Mouse (Mus musculus): ENCODE measurements at regions not wholly inside any gene's neighbourhood (a gene's known extent, or its start where the extent isn't known, plus 50 kb on each side); places are given as distances from the start of the nearest gene placed in this dataset.
A peak's percentile ranks its signal among the peaks of the same experiment; 100 is the strongest.

DNA sequence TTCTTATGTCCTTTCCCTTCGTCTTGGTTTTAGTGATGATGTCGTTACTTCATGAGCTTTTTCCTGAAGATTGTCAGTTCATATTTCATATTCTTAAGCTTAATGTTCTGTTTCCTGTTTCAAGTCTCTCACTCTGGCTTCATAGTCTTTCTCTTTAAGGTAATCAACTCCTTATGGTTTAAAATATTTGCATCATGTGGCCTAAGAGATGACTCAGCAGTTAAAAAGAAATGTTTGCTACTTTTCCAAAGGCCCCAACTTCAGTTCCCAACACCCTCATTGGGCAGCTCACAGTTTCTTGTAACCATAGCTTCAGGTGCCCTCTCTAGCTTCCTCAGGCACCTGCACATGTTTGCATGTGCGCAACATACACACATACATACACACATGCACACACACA lies 303.4 kb upstream of the Mctp2 start:
- TF ChIP-seq CTCF (IDR thresholded peaks at IDR 0.05), result no peak
- WGBS, result 69% methylated on average over 3 of the region's 3 CpGs
- H3K27me3 ChIP-seq (replicated peaks; ENCODE audit: insufficient read depth, low read length), result no peaks in the 10 kb centered on the region
- H3K36me3 ChIP-seq (ENCODE audit: insufficient read depth, low read length), result no peaks in the 10 kb centered on the region
- no peak overlapping the region for H3K9ac ChIP-seq (replicated peaks; ENCODE audit: low read depth)
- DNase-seq (ENCODE audit: low spot score), result no peak
- ATAC-seq, result no peak
- H3K27ac ChIP-seq (ENCODE audit: low read length), result no peak overlapping the region
- no peak overlapping the region for H3K4me2 ChIP-seq (replicated peaks; ENCODE audit: low read depth, low read length)
- H3K4me3 ChIP-seq (ENCODE audit: low read depth, low read length), result no peak overlapping the region
- H3K4me1 ChIP-seq (ENCODE audit: insufficient read depth, low read depth, low read length), result no peaks in the 10 kb centered on the region
- no peaks in the 10 kb centered on the region for H3K9me3 ChIP-seq (ENCODE audit: low read length)

DNA sequence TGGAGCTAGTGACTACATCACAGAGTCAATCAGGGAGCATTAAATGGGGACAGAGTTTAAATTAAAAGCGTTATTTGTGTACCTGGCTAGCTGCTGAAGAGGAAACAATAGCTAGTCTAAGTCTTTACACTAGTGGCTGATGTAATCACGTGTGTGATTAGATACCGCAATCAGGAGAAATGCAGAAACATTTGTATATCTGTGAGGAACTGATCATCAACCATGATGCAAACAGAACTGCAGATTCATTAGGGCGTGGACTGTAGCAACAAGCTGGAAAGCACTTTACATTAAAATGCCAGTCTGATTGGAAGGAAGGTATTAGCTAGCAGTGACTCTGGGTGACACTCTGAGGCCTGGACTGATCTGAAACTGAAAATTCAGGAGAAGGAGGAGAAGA lies 308.8 kb upstream of the Mctp2 start:
- Histone ChIP-seq H3K4me1 (ENCODE audit: insufficient read depth, low read depth, low read length) (no peaks in the 10 kb centered on the region), H3K27me3 (replicated peaks; ENCODE audit: insufficient read depth, low read length) (no peaks in the 10 kb centered on the region), H3K27ac (ENCODE audit: low read length) (no peak overlapping the region), H3K4me2 (replicated peaks; ENCODE audit: low read depth, low read length) (no peak overlapping the region), H3K9ac (replicated peaks; ENCODE audit: low read depth) (no peak overlapping the region), H3K36me3 (ENCODE audit: insufficient read depth, low read length) (no peaks in the 10 kb centered on the region), H3K4me3 (ENCODE audit: low read depth, low read length) (no peak overlapping the region), H3K9me3 (ENCODE audit: low read length) (no peaks in the 10 kb centered on the region)
- no peak for TF ChIP-seq EP300 (IDR thresholded peaks at IDR 0.05)
- no peak for TF ChIP-seq CTCF (IDR thresholded peaks at IDR 0.05)
- WGBS, result 74% methylated on average over 4 of the region's 4 CpGs
- DNase-seq (ENCODE audit: low spot score) (no peak), ATAC-seq (no peak)

DNA sequence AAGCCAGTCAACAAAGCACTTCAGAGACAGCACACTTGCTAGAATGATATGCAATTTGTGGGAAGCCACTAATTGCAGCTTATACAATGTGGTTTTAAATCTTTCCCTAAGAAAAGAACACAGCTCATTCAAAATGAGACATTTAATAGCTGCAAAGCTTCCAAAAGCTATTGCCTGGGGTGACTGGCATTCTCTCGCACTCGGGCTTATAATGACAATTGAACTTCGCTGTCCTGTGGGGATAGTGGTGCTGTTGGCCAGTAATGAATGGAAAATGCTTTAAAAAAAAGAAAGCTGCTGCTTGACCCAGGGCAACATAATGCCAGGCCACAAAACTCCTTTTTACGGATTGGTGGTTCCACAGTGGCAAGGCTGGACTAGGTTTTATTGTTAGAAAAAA lies 321.0 kb upstream of the Mctp2 start:
- ATAC-seq (no peak), DNase-seq (ENCODE audit: low spot score) (no peak)
- H3K4me2 ChIP-seq (replicated peaks; ENCODE audit: low read depth, low read length), result no peak overlapping the region
- TF ChIP-seq EP300 (IDR thresholded peaks at IDR 0.05) (no peak), CTCF (IDR thresholded peaks at IDR 0.05) (no peak)
- H3K9ac ChIP-seq (replicated peaks; ENCODE audit: low read depth), result no peak overlapping the region
- 93% methylated on average over 4 of the region's 4 CpGs for WGBS
- no peak overlapping the region for H3K4me3 ChIP-seq (ENCODE audit: low read depth, low read length)
- no peak overlapping the region for H3K27ac ChIP-seq (ENCODE audit: low read length)
- no peaks in the 10 kb centered on the region for H3K9me3 ChIP-seq (ENCODE audit: low read length)
- no peaks in the 10 kb centered on the region for H3K27me3 ChIP-seq (replicated peaks; ENCODE audit: insufficient read depth, low read length)
- H3K36me3 ChIP-seq (ENCODE audit: insufficient read depth, low read length), result no peaks in the 10 kb centered on the region
- H3K4me1 ChIP-seq (ENCODE audit: insufficient read depth, low read depth, low read length), result no peaks in the 10 kb centered on the region

DNA sequence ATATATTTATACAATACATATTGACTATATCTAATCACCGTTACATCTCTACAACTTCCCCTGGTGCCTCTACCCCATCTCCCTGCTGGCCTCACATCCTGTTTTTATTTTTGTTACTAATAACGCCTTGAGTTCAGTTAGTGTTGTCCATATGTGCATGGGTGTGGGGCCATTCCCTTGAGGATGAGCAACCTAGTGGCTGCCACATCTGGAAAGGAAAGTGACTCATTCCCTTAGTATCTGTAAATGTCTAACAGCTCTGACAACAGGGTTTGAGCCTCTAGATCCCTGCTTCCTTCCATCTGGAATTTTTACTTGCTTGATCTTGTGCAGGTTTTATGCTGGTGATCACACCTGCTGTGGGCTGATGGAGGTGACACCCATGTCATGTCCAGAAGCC lies 333.2 kb upstream of the Mctp2 start:
- TF ChIP-seq EP300 (IDR thresholded peaks at IDR 0.05) (no peak), CTCF (IDR thresholded peaks at IDR 0.05) (no peak)
- Histone ChIP-seq H3K9me3 (ENCODE audit: low read length) (no peaks in the 10 kb centered on the region), H3K27ac (ENCODE audit: low read length) (no peak overlapping the region), H3K4me3 (ENCODE audit: low read depth, low read length) (no peak overlapping the region), H3K36me3 (ENCODE audit: insufficient read depth, low read length) (no peaks in the 10 kb centered on the region), H3K27me3 (replicated peaks; ENCODE audit: insufficient read depth, low read length) (no peaks in the 10 kb centered on the region), H3K9ac (replicated peaks; ENCODE audit: low read depth) (no peak overlapping the region), H3K4me1 (ENCODE audit: insufficient read depth, low read depth, low read length) (no peaks in the 10 kb centered on the region), H3K4me2 (replicated peaks; ENCODE audit: low read depth, low read length) (no peak overlapping the region)
- ATAC-seq (no peak), DNase-seq (ENCODE audit: low spot score) (no peak)
- 77% methylated on average over 2 of the region's 2 CpGs for WGBS

DNA sequence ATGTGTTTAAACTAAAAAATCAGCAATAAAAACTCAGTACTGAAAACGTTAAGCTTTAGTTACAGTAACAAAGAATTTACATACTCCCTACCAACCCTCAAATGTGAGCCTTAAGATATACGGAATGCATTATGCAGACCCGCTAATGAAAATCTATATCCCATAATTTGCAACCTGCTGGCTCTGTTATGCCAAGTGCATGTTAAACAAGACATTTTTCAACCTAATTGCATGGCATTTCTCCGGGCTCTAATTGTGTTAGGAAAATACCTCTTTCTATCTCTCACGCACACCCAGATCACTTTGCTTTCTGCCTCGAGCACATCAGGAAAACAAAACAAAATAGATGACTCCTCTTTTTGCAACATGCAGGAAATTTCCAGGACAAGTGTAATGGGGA lies 368.6 kb upstream of the Mctp2 start:
- Histone ChIP-seq H3K27me3 (replicated peaks; ENCODE audit: insufficient read depth, low read length) (no peaks in the 10 kb centered on the region), H3K27ac (ENCODE audit: low read length) (no peak overlapping the region), H3K4me1 (ENCODE audit: insufficient read depth, low read depth, low read length) (no peaks in the 10 kb centered on the region), H3K9ac (replicated peaks; ENCODE audit: low read depth) (no peak overlapping the region), H3K36me3 (ENCODE audit: insufficient read depth, low read length) (no peaks in the 10 kb centered on the region), H3K4me2 (replicated peaks; ENCODE audit: low read depth, low read length) (no peak overlapping the region), H3K4me3 (ENCODE audit: low read depth, low read length) (no peak overlapping the region), H3K9me3 (ENCODE audit: low read length) (no peaks in the 10 kb centered on the region)
- 70% methylated on average over 6 of the region's 6 CpGs for WGBS
- DNase-seq (ENCODE audit: low spot score) (no peak), ATAC-seq (no peak)
- TF ChIP-seq EP300 (IDR thresholded peaks at IDR 0.05) (no peak), CTCF (IDR thresholded peaks at IDR 0.05) (no peak)

DNA sequence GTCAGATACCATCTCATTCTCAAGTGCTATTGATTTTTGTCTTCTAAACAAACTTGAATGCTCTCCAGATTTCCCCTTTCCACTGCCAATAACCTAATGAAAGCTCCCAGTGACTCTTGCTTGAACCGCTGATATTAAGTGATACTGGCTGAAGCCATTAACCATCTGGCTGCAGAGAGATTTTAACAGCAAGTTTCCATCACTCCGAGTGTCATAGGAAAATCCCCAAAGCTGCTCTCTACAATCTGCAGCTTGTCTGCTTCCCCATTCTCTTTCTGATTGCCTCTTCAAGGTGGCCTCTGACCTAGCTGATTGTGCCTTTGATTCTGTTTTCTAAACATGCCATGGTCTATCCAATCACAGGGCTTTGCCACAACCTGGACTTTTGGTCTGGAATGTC lies 379.4 kb upstream of the Mctp2 start:
- Histone ChIP-seq H3K9ac (replicated peaks; ENCODE audit: low read depth) (no peak overlapping the region), H3K27me3 (replicated peaks; ENCODE audit: insufficient read depth, low read length) (no peaks in the 10 kb centered on the region), H3K4me3 (ENCODE audit: low read depth, low read length) (no peak overlapping the region), H3K27ac (ENCODE audit: low read length) (no peak overlapping the region), H3K9me3 (ENCODE audit: low read length) (no peaks in the 10 kb centered on the region), H3K36me3 (ENCODE audit: insufficient read depth, low read length) (no peaks in the 10 kb centered on the region), H3K4me2 (replicated peaks; ENCODE audit: low read depth, low read length) (no peak overlapping the region), H3K4me1 (ENCODE audit: insufficient read depth, low read depth, low read length) (no peaks in the 10 kb centered on the region)
- WGBS, result 31% methylated on average over 2 of the region's 2 CpGs
- no peak for ATAC-seq
- TF ChIP-seq CTCF (IDR thresholded peaks at IDR 0.05) (no peak), EP300 (IDR thresholded peaks at IDR 0.05) (no peak)
- DNase-seq (ENCODE audit: low spot score), result peak; percentile 6

DNA sequence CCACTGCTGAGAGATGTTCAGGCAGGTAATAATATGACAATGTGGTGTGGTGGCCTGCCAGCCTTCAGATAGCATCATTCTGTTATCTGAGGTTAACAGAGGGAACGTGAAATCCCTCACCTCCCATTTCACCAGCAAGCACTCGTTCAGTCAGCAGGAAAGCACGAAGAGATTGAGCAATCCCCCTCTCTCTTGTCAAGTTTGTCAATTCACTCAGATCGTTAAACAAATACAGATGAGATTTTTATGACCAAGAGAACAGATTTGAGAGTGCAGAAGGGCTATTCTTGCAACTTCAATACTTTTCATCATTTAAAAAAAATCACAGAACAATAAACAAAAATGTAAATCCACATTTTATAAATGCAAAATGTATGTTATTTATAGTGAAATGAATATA lies 380.9 kb upstream of the Mctp2 start:
- no peak overlapping the region for H3K9ac ChIP-seq (replicated peaks; ENCODE audit: low read depth)
- peak; percentile 63 for DNase-seq (ENCODE audit: low spot score)
- TF ChIP-seq EP300 (IDR thresholded peaks at IDR 0.05) (no peak), CTCF (IDR thresholded peaks at IDR 0.05) (no peak)
- no peak overlapping the region for H3K4me3 ChIP-seq (ENCODE audit: low read depth, low read length)
- no peak overlapping the region for H3K4me2 ChIP-seq (replicated peaks; ENCODE audit: low read depth, low read length)
- ATAC-seq, result no peak
- H3K36me3 ChIP-seq (ENCODE audit: insufficient read depth, low read length), result no peaks in the 10 kb centered on the region
- no peaks in the 10 kb centered on the region for H3K9me3 ChIP-seq (ENCODE audit: low read length)
- 7% methylated on average over 4 of the region's 4 CpGs for WGBS
- H3K4me1 ChIP-seq (ENCODE audit: insufficient read depth, low read depth, low read length), result no peaks in the 10 kb centered on the region
- H3K27ac ChIP-seq (ENCODE audit: low read length), result no peak overlapping the region
- H3K27me3 ChIP-seq (replicated peaks; ENCODE audit: insufficient read depth, low read length), result no peaks in the 10 kb centered on the region
